23 mouse cellular contexts compared by ENCODE assay signal in the genomic region with DNA sequence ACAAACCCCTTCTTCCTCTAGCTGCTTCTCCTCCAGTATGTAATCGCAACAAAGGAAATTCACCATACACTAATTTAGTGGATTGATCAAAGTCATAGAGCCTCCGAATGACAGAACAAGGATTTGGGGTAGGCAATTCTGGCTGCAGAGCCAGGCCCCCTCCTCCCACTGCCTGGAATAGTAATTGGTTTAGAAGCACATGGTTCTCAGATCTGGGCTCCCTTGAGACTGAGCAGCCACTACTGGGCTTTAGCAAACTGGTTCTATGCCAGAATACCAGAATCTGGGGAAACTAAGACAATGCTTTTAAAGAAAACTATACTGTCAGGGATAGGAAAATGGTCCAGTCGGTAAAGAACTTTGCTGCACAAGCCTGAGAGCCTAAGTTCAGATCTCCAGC.
DNase-seq lines count a peak whose midpoint lies in the region; ATAC-seq and TF ChIP-seq lines count a peak whose summit lies in the region.
"Had no signal": no experiment of that assay in that cellular context is flagged by ENCODE, and none has a peak within 500 bp of the region (broad histone marks: within the 10 kb centered on the region; RNA-seq: fewer than 3 reads in every experiment).

No protein-coding gene starts in this region.

- peaks cover 0 to 18% of the 10 kb centered on the region in 2 experiments; a peak in 2 of 4 replicates for H3K4me1 ChIP-seq in CH12.LX (ENCODE audit: control insufficient read depth in 1 of 2, insufficient read depth in 2 of 2)

- TF ChIP-seq EP300 in CH12.LX (IDR thresholded peaks at IDR 0.05; ENCODE audit: low read length): no peak

- no peak overlapping the region for H3K4me2 ChIP-seq in CH12.LX (ENCODE audit: insufficient read depth, low read depth, poor library complexity, severe bottlenecking)
- H3K4me2 ChIP-seq: embryonic facial prominence, embryonic 15.5 days; heart, embryonic 12.5 days; heart, embryonic 15.5 days; hindbrain, embryonic 14.5 days had no signal

- no peaks in the 10 kb centered on the region for H3K79me2 ChIP-seq in CH12.LX (replicated peaks; ENCODE audit: control insufficient read depth, extremely low read depth, insufficient read depth, poor library complexity, severe bottlenecking)

- H3K36me3 ChIP-seq in CH12.LX (replicated peaks in 1 of 2; ENCODE audit: control insufficient read depth in 1 of 2, insufficient read depth in 1 of 2, low read length in 1 of 2): no peaks in the 10 kb centered on the region
- H3K36me3 ChIP-seq: embryonic facial prominence, embryonic 15.5 days; heart, embryonic 12.5 days; heart, embryonic 15.5 days had no signal

- no peak overlapping the region for H3K9ac ChIP-seq in CH12.LX (ENCODE audit: insufficient read depth, low read depth)
- H3K9ac ChIP-seq: embryonic facial prominence, embryonic 15.5 days; forebrain, postnatal 0 days; heart, embryonic 12.5 days; heart, embryonic 15.5 days; hindbrain, embryonic 14.5 days had no signal

- intact Hi-C loops in gastrocnemius, adult 2 months (cut with DNase I): no loop called here
- intact Hi-C loops in heart, postnatal 14 days (cut with DNase I): no loop called here

- TF ChIP-seq POLR2A in CH12.LX (IDR thresholded peaks at IDR 0.05; ENCODE audit: low read depth, low read length): no peak

- dilution Hi-C loops in CH12.LX (cut with MboI; ENCODE audit: extremely low pct_ligation_motif_present, extremely low pct_unique_long_range_greater_than_20kb, low sequenced_read_pairs): no loop called here

- H3K4me3 ChIP-seq in gastrocnemius, adult 2 months: no peak overlapping the region
- H3K4me3 ChIP-seq in CH12.LX (replicated peaks in 1 of 3; ENCODE audit: low read depth in 2 of 3, low read length in 2 of 3, poor library complexity in 1 of 3): no peak overlapping the region
- H3K4me3 ChIP-seq: embryonic facial prominence, embryonic 15.5 days; heart, adult 2 months; heart, embryonic 12.5 days; heart, embryonic 15.5 days had no signal

- DNase-seq in gastrocnemius, adult 2 months: no peak
- no peak for DNase-seq in gastrocnemius, adult 18-20 months (ENCODE audit: low spot score)
- peak; percentile 25 for DNase-seq in heart, adult 8-10 months (ENCODE audit: low spot score)
- DNase-seq in heart, postnatal 14 days: no peak
- peak; percentile 6 for DNase-seq in CH12.LX (ENCODE audit: extremely low read depth)
- DNase-seq: adrenal gland, adult 8-10 months; adrenal gland, postnatal 25 days; cerebellum, adult 11-12 months; cerebellum, adult 8-10 months; cerebellum, postnatal 10 days; cerebellum, postnatal 36 days; embryo, embryonic 11 days; forebrain, postnatal 0 days had no signal

- H3K27me3 ChIP-seq in CH12.LX (replicated peaks): no peaks in the 10 kb centered on the region
- H3K27me3 ChIP-seq: embryonic facial prominence, embryonic 15.5 days; heart, embryonic 12.5 days; heart, embryonic 15.5 days had no signal

- no peak for TF ChIP-seq CTCF in gastrocnemius, adult 2 months (IDR thresholded peaks at IDR 0.05)
- TF ChIP-seq CTCF in CH12.LX (conservative IDR thresholded peaks at IDR 0.05 in 1 of 2, IDR thresholded peaks at IDR 0.05 in 1 of 2; ENCODE audit: low read depth in 2 of 2, low read length in 2 of 2): no peak

- no peak for ATAC-seq in inflammation-experienced regulatory T-cells, adult 6 months
- ATAC-seq: activated CD4-positive, CD25-positive, alpha-beta regulatory T cell, adult 4 months; forebrain, embryonic 14.5 days; forebrain, postnatal 0 days; hindbrain, postnatal 0 days; intestine, postnatal 0 days had no signal

- no peak for TF ChIP-seq RAD21 in CH12.LX (IDR thresholded peaks at IDR 0.05; ENCODE audit: low read depth, low read length)

- H3K27ac ChIP-seq in gastrocnemius, adult 2 months: peak overlapping the region; percentile 49
- H3K27ac ChIP-seq in CH12.LX (ENCODE audit: insufficient read depth, low read depth): no peak overlapping the region
- H3K27ac ChIP-seq: embryonic facial prominence, embryonic 15.5 days; heart, adult 2 months; heart, embryonic 15.5 days; hindbrain, embryonic 14.5 days; hindbrain, postnatal 0 days had no signal

- in situ Hi-C loops in CH12.LX (cut with MboI; ENCODE audit: low pct_ligation_motif_present, low pct_unique_long_range_greater_than_20kb, low sequenced_read_pairs): no loop called here

- no peaks in the 10 kb centered on the region for H3K9me3 ChIP-seq in CH12.LX (replicated peaks; ENCODE audit: low read length)
- H3K9me3 ChIP-seq: heart, embryonic 12.5 days; heart, embryonic 15.5 days had no signal

TF ChIP-seq in CH12.LX, 34 proteins besides CTCF, POLR2A, EP300 and RAD21:
- TF ChIP-seq USF2 (conservative IDR thresholded peaks at IDR 0.05; ENCODE audit: low read depth, low read length) (no peak), PAX5 (IDR thresholded peaks at IDR 0.05; ENCODE audit: low read length) (no peak), ZC3H11A (IDR thresholded peaks at IDR 0.05; ENCODE audit: low read depth, low read length) (no peak), IRF4 (IDR thresholded peaks at IDR 0.05; ENCODE audit: low read depth, low read length) (no peak), MAX (IDR thresholded peaks at IDR 0.05; ENCODE audit: low read length) (no peak)

Comparison
In these comparisons a context has a peak if more than half of its experiments do, and no peak if none do; other contexts are left out.
1. DNase-seq: peak in heart, adult 8-10 months (single experiment) and CH12.LX (single experiment); none in gastrocnemius, adult 2 months (single experiment), gastrocnemius, adult 18-20 months (single experiment) and heart, postnatal 14 days (0 of 2).